Mouse (Mus musculus): ENCODE measurements around the gene Tmem200a.

DNA sequence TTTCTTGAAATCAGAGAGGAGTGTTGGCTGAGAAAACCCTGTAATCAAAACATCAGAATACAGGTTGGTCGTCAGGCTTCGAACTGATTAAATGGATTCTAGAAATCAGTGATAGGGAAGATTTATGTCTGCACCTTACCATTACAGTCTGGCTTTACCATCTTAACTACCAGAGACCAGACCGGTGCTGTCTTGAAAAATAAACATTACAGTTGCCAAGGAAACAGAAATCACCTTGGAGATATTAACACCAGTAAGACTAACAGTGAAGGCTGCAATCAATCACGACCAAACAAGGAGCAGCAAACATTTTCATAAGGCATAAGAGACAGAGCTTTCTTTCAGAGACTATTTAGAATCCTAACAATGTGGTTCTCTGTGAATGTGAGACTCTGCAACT lies 116.0 kb downstream of the Tmem200a start:
- no peak for TF ChIP-seq CTCF (conservative IDR thresholded peaks at IDR 0.05; ENCODE audit: insufficient read depth, insufficient read length, low read depth, low read length)
- TF ChIP-seq POLR2A (IDR thresholded peaks at IDR 0.05; ENCODE audit: low read depth, low read length), result no peak
